Mouse (Mus musculus): ENCODE data around the gene Gm960.

GRCm38 (mm10) chr19:4624006-4624405 lies 74.5 kb downstream of the Gm960 start:
- TF ChIP-seq GATA1 (IDR thresholded peaks at IDR 0.05; ENCODE audit: borderline replicate concordance, low read length) = no peak
- TF ChIP-seq CTCF (IDR thresholded peaks at IDR 0.05; ENCODE audit: low read depth, low read length) = no peak
- no peak for TF ChIP-seq POLR2AphosphoS5 (IDR thresholded peaks at IDR 0.05; ENCODE audit: insufficient replicate concordance, low read depth, low read length)
